Mouse (Mus musculus) embryonic facial prominence, embryonic 15.5 days (tissue): ENCODE measurements at regions not wholly inside any gene's neighbourhood (a gene's known extent, or its start where the extent isn't known, plus 50 kb on each side); places are given as distances from the start of the nearest gene placed in this dataset.

Experiments
- ATAC-seq: fragments of 200-750 bp; cut with Nextera tagmentation; 2 replicates; pipeline ENCODE4 v1.8.0; 2017; ENCODE audit warnings: low read depth, moderate TSS enrichment; ENCODE audit not compliant: insufficient number of reproducible peaks, low FRiP score, low TSS enrichment
- H3K27ac ChIP-seq: fragments of 300-500 bp; sonication (generic); replicated peaks from 2 replicates; pipeline ENCODE4 v1.5.1; 2015; ENCODE audit warnings: mild to moderate bottlenecking, inconsistent platforms
- H3K27me3 ChIP-seq: fragments of 300-500 bp; sonication (generic); 2 replicates; pipeline ENCODE4 v1.6.1; 2015; ENCODE audit warnings: inconsistent platforms
- H3K36me3 ChIP-seq: fragments of 300-500 bp; sonication (generic); 2 replicates; pipeline ENCODE4 v1.6.1; 2015; ENCODE audit warnings: mild to moderate bottlenecking, inconsistent platforms
- H3K4me1 ChIP-seq: fragments of 300-500 bp; sonication (generic); 2 replicates; pipeline ENCODE4 v1.6.1; 2015; ENCODE audit warnings: inconsistent platforms
- H3K4me2 ChIP-seq: fragments of 300-500 bp; sonication (generic); replicated peaks from 2 replicates; pipeline ENCODE4 v1.6.1; 2015; ENCODE audit warnings: mild to moderate bottlenecking, inconsistent platforms
- H3K4me3 ChIP-seq: fragments of 300-500 bp; sonication (generic); replicated peaks from 2 replicates; pipeline ENCODE4 v1.5.1; 2015; ENCODE audit warnings: mild to moderate bottlenecking, inconsistent platforms
- H3K9ac ChIP-seq: fragments of 300-500 bp; sonication (generic); 2 replicates; pipeline ENCODE4 v1.6.1; 2015; ENCODE audit warnings: inconsistent platforms
- H3K9me3 ChIP-seq: fragments of 300-500 bp; sonication (generic); replicated peaks from 2 replicates; pipeline ENCODE4 v1.6.1; 2016; ENCODE audit warnings: inconsistent platforms
- WGBS: fragments of 180-500 bp; shearing (Covaris S2); methylation state at CpG from one replicate; pipeline ENCODE4 v1.1.7; 2015; 5-methylcytosine and 5-hydroxymethylcytosine counted together

DNA sequence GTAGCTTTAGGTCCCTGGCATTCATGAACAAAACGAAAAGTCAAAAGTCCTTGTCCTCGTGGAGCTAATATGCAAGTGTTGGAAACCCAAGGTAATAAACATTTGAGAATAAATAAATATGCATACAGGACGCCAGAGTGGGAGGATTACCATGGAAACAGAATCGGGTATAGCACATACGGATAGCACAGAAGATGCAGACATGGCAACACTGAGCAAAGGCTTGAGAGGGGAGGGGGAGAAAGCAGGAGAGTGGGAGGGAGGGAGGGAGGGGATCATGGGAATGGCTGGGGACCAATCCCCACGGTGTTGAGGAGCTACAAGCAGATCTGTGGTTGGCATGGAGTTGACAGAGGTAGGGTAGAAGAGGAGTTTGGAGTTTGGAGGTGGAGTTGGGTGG is 226.0 kb upstream of the Six2 start:
- Histone ChIP-seq H3K4me1 (no peaks in the 10 kb centered on the region), H3K27ac (no peak overlapping the region), H3K4me3 (no peak overlapping the region), H3K36me3 (no peaks in the 10 kb centered on the region), H3K4me2 (no peak overlapping the region), H3K9ac (no peak overlapping the region), H3K27me3 (no peaks in the 10 kb centered on the region), H3K9me3 (no peaks in the 10 kb centered on the region)
- WGBS, result 74% methylated on average over 6 of the region's 6 CpGs
- no peak for ATAC-seq

DNA sequence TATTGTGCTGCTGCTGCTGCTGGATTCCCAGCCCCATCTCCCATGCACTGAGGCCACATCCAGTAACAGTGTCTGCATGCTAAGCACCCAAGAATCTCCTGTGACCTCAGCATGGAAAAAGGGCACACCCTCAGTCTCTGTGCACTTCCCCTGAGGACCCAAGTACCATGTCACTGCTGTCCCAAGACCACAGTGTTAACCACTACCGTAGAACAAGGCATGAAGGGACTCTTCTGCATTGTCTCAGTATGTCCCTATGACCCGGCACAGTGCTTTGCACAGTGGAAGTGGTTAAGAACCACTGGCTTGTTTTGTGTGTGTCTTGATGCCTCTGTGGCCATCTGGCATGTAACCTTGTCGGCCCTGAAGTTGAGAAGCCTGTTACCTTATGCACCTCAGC is 220.6 kb upstream of the Six2 start:
- no peak for ATAC-seq
- H3K4me1 ChIP-seq, result no peaks in the 10 kb centered on the region
- 89% methylated on average over 3 of the region's 3 CpGs for WGBS
- H3K9ac ChIP-seq, result no peak overlapping the region
- no peak overlapping the region for H3K27ac ChIP-seq
- no peak overlapping the region for H3K4me2 ChIP-seq
- H3K4me3 ChIP-seq, result no peak overlapping the region
- H3K36me3 ChIP-seq, result no peaks in the 10 kb centered on the region
- H3K27me3 ChIP-seq, result no peaks in the 10 kb centered on the region
- H3K9me3 ChIP-seq, result no peaks in the 10 kb centered on the region; the same call in 1 of the 2 replicates

DNA sequence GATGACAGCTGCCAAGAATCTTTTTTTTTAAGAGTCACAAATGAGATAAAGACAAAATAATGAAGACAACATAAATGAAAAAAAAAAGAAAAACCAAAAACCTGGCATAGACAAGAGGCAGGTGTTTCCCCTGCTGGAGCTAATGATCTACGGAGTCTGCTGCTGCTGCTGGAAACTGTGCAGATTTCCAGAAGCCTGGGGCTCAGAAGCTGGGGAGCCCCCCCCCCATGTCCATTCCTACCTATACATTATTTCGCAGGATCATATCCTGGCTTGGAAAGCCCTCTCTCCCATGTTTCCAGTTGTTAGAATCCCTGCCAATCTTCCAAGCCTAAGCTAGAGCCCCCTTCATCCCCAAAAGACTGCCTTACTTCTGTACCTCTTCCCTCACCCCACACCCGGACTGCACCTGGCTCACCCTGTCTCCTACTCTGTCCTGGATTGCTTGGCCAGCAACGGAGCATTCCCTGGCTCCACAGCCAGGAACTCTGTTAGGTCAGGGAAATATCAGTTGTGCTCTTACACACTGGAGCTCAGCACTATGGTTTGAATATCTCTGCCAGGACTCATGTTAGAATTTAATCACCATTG is 218.6 kb upstream of the Six2 start:
- ATAC-seq, result no peak
- Histone ChIP-seq H3K9ac (no peak overlapping the region), H3K4me3 (no peak overlapping the region), H3K4me2 (no peak overlapping the region), H3K4me1 (peaks cover 8% of the 10 kb centered on the region; the same call in 1 of the 2 replicates), H3K36me3 (no peaks in the 10 kb centered on the region), H3K9me3 (no peaks in the 10 kb centered on the region; the same call in 1 of the 2 replicates), H3K27me3 (no peaks in the 10 kb centered on the region), H3K27ac (no peak overlapping the region)
- WGBS, result 70% methylated on average over 4 of the region's 4 CpGs

DNA sequence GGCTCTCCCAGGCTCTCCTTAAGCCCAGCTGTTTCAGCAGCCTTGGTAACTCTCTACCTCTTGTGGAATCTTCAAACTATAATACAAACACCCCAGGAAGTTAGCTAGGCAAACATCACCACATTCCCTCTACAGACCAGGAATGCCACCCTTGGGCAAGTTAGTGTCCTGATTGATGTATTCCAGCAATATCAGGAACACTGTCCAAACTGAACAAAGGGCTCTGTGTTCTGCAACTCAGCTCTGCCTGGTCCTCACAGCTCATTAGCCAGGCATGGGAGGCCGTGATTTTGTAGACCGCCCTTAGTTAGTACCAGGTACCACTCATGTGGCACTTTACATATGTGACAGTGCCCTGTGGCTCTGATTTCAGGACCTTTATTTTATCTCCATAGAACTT is 214.5 kb upstream of the Six2 start:
- no peak for ATAC-seq
- Histone ChIP-seq H3K4me3 (no peak overlapping the region), H3K27me3 (no peaks in the 10 kb centered on the region), H3K4me2 (no peak overlapping the region), H3K9ac (no peak overlapping the region), H3K36me3 (no peaks in the 10 kb centered on the region), H3K9me3 (no peaks in the 10 kb centered on the region; the same call in 1 of the 2 replicates), H3K4me1 (peaks cover 8% of the 10 kb centered on the region; the same call in 1 of the 2 replicates), H3K27ac (no peak overlapping the region)
- 66% methylated on average over 2 of the region's 2 CpGs for WGBS

DNA sequence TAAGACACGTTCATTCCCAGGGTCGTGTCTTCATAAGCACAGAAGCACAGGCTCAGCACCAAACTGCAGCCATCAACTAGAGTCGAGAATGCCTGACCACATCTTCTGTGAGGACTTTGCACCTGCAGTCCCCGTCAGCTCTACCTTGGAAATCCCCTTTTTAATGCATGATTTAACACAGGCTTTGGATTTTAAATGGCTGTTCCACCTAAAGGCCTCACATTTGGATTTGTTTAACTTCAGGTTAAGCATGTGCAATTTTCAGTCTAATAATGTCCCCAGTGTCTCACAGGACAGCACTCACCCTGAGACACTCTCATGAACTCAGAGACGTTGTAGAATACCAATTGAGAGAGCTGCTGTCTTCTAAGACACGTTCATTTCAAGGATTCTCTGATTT is 211.0 kb upstream of the Six2 start:
- ATAC-seq, result no peak
- WGBS, result 43% methylated on average over 6 of the region's 6 CpGs

DNA sequence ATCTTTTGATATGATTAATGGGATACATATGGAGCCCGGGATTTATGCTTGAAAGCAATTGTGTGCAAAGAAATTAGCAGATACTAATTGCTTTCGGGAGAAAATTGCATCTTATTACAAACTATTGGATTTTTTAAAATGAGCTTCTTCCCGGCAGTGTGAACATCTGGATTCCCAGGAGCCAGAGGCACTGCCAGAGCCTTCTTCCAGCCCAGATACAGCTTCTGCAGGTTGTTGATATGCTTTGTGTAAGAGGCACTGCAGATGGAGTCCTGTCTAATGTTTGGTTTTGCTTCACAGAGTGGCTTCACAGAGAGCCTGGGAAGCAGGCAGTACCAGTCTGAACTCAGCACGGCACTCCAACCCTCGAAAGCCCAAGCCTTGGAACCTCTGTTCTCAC is 207.9 kb upstream of the Six2 start:
- H3K9ac ChIP-seq, result no peak overlapping the region
- 55% methylated on average over 5 of the region's 5 CpGs for WGBS
- no peak for ATAC-seq

More for the DNA sequence above, 211.0 kb upstream of the Six2 start:
- Histone ChIP-seq H3K36me3 (no peaks in the 10 kb centered on the region), H3K9me3 (no peaks in the 10 kb centered on the region), H3K4me1 (peaks cover 8% of the 10 kb centered on the region; the same call in 1 of the 2 replicates), H3K4me3 (no peak overlapping the region), H3K4me2 (no peak overlapping the region), H3K27ac (no peak overlapping the region), H3K9ac (no peak overlapping the region), H3K27me3 (0 out of 2 replicates have a peak, but pooled peaks cover 8% of the 10 kb centered on the region)

DNA sequence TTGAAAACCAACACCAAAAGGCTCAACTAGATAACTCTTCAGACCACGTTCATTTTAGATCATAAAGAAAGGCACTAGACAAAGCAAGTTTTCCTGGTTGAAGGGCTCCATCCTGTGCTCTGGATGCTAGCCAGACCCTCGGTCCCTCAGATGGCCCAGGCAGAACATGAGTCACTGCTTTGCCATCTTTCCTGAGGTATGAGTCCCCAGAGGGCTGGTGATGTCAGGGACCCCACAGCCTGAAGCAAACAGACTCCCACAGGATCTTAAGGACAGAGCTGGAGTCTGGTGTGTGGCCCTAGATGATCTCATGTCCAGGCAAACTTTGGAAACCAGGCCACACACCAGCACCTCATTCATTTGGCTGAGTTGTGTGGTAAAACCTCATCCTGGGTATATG is 203.2 kb upstream of the Six2 start:
- Histone ChIP-seq H3K4me2 (no peak overlapping the region), H3K27me3 (no peaks in the 10 kb centered on the region; the same call in 1 of the 2 replicates), H3K36me3 (no peaks in the 10 kb centered on the region), H3K4me3 (no peak overlapping the region), H3K27ac (no peak overlapping the region), H3K9me3 (no peaks in the 10 kb centered on the region), H3K4me1 (peaks cover 13% of the 10 kb centered on the region; the same call in 1 of the 2 replicates), H3K9ac (no peak overlapping the region)
- 60% methylated on average over 2 of the region's 2 CpGs for WGBS
- ATAC-seq, result no peak

More for the DNA sequence above, 207.9 kb upstream of the Six2 start:
- Histone ChIP-seq H3K27ac (no peak overlapping the region), H3K36me3 (no peaks in the 10 kb centered on the region), H3K4me2 (no peak overlapping the region), H3K4me1 (0 out of 2 replicates have a peak, but pooled peaks cover 3% of the 10 kb centered on the region), H3K27me3 (0 out of 2 replicates have a peak, but pooled peaks cover 8% of the 10 kb centered on the region), H3K4me3 (no peak overlapping the region), H3K9me3 (no peaks in the 10 kb centered on the region)

DNA sequence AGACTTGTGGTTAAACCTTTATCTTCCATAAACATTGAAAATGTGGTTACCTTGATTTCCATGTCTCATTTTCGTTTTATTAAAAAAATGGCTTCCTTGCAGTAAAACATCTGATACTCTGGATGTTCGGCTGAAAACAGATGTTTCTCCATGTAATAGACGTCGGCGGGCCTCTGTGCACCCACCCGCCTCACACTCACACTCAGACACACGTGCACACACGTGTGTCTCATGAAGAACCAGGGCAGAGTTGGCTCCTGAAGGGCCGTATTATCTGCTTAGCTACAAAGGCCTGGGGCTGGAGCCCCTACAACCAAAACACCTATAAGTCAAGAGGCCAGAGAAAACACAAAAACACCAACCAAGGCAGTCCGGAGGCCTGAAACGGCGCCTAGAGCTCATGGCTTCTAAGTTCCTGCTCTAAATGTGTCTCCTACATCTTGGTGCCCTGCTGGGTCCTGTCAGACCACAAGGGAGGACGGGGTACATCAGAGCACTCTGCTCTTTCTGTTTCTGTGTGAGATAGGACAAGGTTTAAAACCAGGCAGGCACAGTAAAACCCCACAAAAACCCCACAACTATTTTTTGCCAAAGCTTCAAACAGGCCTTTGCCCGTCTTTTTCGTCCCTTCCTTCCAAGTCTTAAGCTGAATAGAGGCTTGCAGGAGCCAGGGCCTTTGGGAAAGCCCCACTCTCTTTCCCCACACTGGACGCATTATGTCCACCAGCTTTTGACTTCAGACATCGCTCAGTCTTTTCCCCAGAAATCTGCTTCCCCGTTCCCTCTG is 201.9 kb upstream of the Six2 start:
- Histone ChIP-seq H3K9ac (no peak overlapping the region; the same call in 1 of the 2 replicates), H3K36me3 (no peaks in the 10 kb centered on the region), H3K4me3 (no peak overlapping the region), H3K27me3 (no peaks in the 10 kb centered on the region; the same call in none of the 2 replicates), H3K9me3 (no peaks in the 10 kb centered on the region), H3K4me2 (no peak overlapping the region), H3K4me1 (peaks cover 18% of the 10 kb centered on the region; the same call in 1 of the 2 replicates), H3K27ac (no peak overlapping the region)
- 65% methylated on average over 18 of the region's 18 CpGs for WGBS
- ATAC-seq, result no peak

DNA sequence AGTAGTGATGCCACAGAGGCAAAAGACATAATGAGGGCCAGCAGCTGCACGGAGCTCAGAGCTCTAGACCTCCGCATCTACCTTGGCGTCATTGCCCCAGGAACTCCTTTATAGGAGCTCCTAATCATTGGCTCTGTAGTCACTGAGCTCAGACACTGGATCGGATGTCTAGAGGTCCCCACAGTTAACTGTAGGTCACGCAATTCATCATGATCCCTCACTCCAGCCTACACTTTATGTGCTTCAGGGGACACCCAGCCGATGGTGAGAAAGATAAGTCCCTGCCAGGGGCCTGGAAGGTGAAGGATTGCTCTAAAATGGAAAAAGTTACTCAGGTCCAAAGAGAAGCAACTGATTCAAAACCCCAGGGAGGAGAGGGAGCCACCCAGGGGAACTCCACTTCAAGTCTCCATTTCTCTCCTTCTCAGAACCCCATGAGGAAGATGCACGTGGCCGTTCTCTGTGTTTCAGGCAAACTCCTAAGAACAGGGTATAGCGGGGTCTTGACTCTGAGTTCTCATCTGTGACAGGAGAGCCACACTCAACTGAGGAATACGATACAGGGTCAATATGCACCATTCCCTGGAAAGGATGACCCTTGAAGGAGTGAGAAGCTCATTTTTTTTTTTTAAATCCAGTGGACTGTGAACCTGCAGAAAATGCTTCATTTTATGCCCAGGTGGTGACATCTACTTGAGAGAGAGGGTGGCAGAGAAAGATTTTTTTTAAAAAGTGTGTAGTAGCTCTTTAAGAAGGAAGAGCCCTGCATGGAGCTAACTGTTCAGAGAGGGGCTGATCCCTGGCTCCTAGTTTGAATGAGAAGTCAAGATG is 200.7 kb upstream of the Six2 start:
- H3K9ac ChIP-seq, result no peak overlapping the region
- no peak overlapping the region for H3K4me3 ChIP-seq
- no peak overlapping the region for H3K27ac ChIP-seq
- WGBS, result 83% methylated on average over 10 of the region's 10 CpGs
- no peak overlapping the region for H3K4me2 ChIP-seq
- no peak for ATAC-seq
- H3K4me1 ChIP-seq, result peaks cover 18% of the 10 kb centered on the region; the same call in 1 of the 2 replicates
- H3K27me3 ChIP-seq, result no peaks in the 10 kb centered on the region; the same call in none of the 2 replicates
- no peaks in the 10 kb centered on the region for H3K9me3 ChIP-seq
- H3K36me3 ChIP-seq, result no peaks in the 10 kb centered on the region

DNA sequence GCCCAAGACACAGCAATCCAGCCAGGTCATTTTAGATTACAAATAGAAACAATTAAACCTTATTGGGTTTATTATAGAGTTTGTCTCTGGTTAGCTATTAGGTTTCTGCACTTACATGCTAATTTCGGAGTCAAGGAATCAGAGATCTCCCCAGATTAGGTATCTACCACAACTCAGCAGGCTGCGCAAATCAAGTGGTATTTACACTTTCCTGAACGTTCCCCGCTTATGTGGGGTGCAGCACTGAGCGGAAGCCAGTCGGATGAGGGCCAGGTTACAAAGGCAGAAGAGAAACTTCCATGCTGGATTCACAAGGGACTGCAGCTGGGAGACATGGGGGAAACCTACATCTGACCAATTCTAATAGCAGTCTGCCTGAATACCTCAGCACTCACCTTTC is 198.6 kb upstream of the Six2 start:
- no peak overlapping the region for H3K27ac ChIP-seq
- no peaks in the 10 kb centered on the region for H3K36me3 ChIP-seq
- peaks cover 15% of the 10 kb centered on the region; the same call in 1 of the 2 replicates for H3K4me1 ChIP-seq
- ATAC-seq, result 0 out of 2 replicates have a peak, but pooled peaks have one; percentile 35
- WGBS, result 56% methylated on average over 6 of the region's 6 CpGs
- no peak overlapping the region for H3K9ac ChIP-seq
- H3K9me3 ChIP-seq, result no peaks in the 10 kb centered on the region
- no peak overlapping the region for H3K4me2 ChIP-seq
- no peak overlapping the region for H3K4me3 ChIP-seq
- H3K27me3 ChIP-seq, result no peaks in the 10 kb centered on the region; the same call in none of the 2 replicates

DNA sequence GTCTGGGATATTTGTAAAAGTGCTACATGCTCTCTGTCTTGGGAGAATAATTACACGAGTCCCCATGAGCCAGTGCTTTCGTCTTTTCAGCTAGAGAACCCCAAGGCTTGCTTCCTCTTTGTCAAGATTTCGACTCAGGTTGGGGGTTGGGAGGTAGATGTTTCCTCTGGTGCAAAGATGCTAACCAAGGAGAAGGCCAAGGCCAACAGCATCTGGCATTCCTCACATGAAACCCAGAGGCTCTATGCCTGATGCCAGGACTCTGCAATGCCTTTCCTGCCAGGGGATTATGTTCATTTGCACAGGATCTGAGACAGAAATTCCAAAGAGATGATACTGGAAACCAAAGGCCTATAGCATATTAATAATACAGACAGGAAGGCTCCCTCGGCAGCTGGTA is 198.2 kb upstream of the Six2 start:
- no peak for ATAC-seq
- Histone ChIP-seq H3K4me1 (peaks cover 15% of the 10 kb centered on the region; the same call in 1 of the 2 replicates), H3K4me3 (no peak overlapping the region), H3K36me3 (no peaks in the 10 kb centered on the region), H3K4me2 (no peak overlapping the region), H3K27me3 (no peaks in the 10 kb centered on the region; the same call in none of the 2 replicates), H3K9ac (no peak overlapping the region), H3K27ac (no peak overlapping the region), H3K9me3 (no peaks in the 10 kb centered on the region)
- WGBS, result 31% methylated on average over 4 of the region's 4 CpGs
